Mouse (Mus musculus) thymus, postnatal 25 days (tissue): ENCODE results near the gene Homer2.

Experiments
- DNase-seq: peaks from one replicate; pipeline ENCODE4 v3.0.0; 2022

Homer2 gene

GRCm38 (mm10) chr7:81579312-81579711 lies 128.0 kb downstream of the Homer2 start:
- DNase-seq, result no peak

GRCm38 (mm10) chr7:81578413-81578812 lies 128.9 kb downstream of the Homer2 start:
- DNase-seq, result no peak

- DNase-seq, result no peak
Observed at GRCm38 (mm10) chr7:81577872-81578271, 129.5 kb downstream of the Homer2 start.

GRCm38 (mm10) chr7:81575606-81576005 lies 131.7 kb downstream of the Homer2 start:
- DNase-seq, result no peak

GRCm38 (mm10) chr7:81573821-81574220 lies 133.5 kb downstream of the Homer2 start:
- DNase-seq, result no peak

GRCm38 (mm10) chr7:81573397-81573796 lies 133.9 kb downstream of the Homer2 start:
- DNase-seq, result no peak

GRCm38 (mm10) chr7:81572610-81573268 lies 134.6 kb downstream of the Homer2 start:
- DNase-seq, result no peak

GRCm38 (mm10) chr7:81571941-81572441 lies 135.3 kb downstream of the Homer2 start:
- no peak for DNase-seq

- peak; percentile 92 for DNase-seq
Observed at GRCm38 (mm10) chr7:81571108-81571940, 136.0 kb downstream of the Homer2 start, which contains the start of gene Whamm. Gene Whamm, plus strand, starts transcription at chr7:81571266.

- DNase-seq, result no peak
Observed at GRCm38 (mm10) chr7:81570752-81571107, 136.6 kb downstream of the Homer2 start.

- no peak for DNase-seq
Observed at GRCm38 (mm10) chr7:81570271-81570670, 137.1 kb downstream of the Homer2 start.

- no peak for DNase-seq
Observed at GRCm38 (mm10) chr7:81569851-81570250, 137.5 kb downstream of the Homer2 start.

- no peak for DNase-seq
Observed at GRCm38 (mm10) chr7:81567396-81567795, 139.9 kb downstream of the Homer2 start.

GRCm38 (mm10) chr7:81566892-81567291 lies 140.4 kb downstream of the Homer2 start, which contains the start of gene Fsd2:
Gene Fsd2, minus strand, starts transcription at chr7:81566944.
- no peak for DNase-seq

- DNase-seq, result no peak
Observed at GRCm38 (mm10) chr7:81566332-81566731, 141.0 kb downstream of the Homer2 start.

GRCm38 (mm10) chr7:81565381-81566055 lies 141.8 kb downstream of the Homer2 start:
- no peak for DNase-seq

- no peak for DNase-seq
Observed at GRCm38 (mm10) chr7:81564766-81565165, 142.6 kb downstream of the Homer2 start.

GRCm38 (mm10) chr7:81563506-81564015 lies 143.8 kb downstream of the Homer2 start:
- DNase-seq, result no peak

- no peak for DNase-seq
Observed at GRCm38 (mm10) chr7:81561211-81561610, 146.1 kb downstream of the Homer2 start.

- no peak for DNase-seq
Observed at GRCm38 (mm10) chr7:81560101-81561049, 147.0 kb downstream of the Homer2 start.

- no peak for DNase-seq
Observed at GRCm38 (mm10) chr7:81559231-81559980, 147.9 kb downstream of the Homer2 start.
